Mouse (Mus musculus) liver, postnatal 0 days (tissue): ENCODE measurements around the gene Dao.

ENCODE experiments used
- CTCF ChIP-seq: sonication (generic); IDR thresholded peaks from 2 replicates; pipeline ENCODE4 v1.5.1; 2016; ENCODE audit warnings: antibody characterized with exemption, low read depth
- EP300 ChIP-seq: IDR thresholded peaks from 2 replicates; pipeline ENCODE4 v1.6.1; 2016; ENCODE audit warnings: antibody characterized with exemption, low read depth, mild to moderate bottlenecking

- no peak for TF ChIP-seq EP300
- TF ChIP-seq CTCF = no peak
These were observed at the start of gene Dao for GRCm38 (mm10) chr5:114003542-114003941.
